ENCODE assay signal across 24 mouse cellular contexts in the genomic region with DNA sequence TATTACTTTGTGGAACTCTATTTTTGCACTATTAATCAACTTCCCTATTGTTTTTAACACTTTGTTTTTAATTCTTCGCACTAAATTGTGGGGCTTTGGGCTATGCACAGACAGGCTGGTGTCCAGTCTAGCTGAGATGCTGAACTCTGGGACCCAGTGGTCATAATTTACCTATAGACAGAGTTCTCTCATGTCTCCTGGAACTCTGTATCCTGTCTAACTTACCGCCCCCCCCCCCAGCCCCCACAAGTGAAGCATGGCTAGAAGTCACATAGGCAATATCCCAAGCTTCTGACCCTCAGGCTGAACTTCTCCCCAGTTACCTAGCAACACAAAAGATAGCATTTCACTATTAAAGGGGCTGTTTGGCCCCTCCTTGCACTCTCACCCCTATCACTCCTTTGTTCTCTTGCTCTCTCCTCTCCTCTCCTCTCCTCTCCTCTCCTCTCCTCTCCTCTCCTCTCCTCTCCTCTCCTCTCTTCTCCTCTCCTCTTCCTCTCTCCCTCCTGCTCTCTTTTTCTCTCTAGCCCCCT. TPM values are rescaled to one million over a fixed set of nuclear protein-coding genes. Genes with fewer than 3 reads are reported as not detected.
"Had no signal": no experiment of that assay in that cellular context is flagged by ENCODE, and none has a peak within 500 bp of the region (broad histone marks: within the 10 kb centered on the region; RNA-seq: fewer than 3 reads in every experiment).

No protein-coding gene starts in this region.

RNA-seq across cellular contexts. Expression of a gene that starts 54.7 kb away (rescaled TPM):
- polyA plus RNA-seq: heart, embryonic 10.5 days; heart, embryonic 11.5 days; heart, embryonic 12.5 days; heart, embryonic 13.5 days; heart, embryonic 14.5 days; heart, embryonic 15.5 days; heart, embryonic 16.5 days; heart, postnatal 0 days; hindbrain, embryonic 10.5 days; hindbrain, embryonic 11.5 days; hindbrain, embryonic 12.5 days; hindbrain, embryonic 13.5 days; hindbrain, embryonic 14.5 days; hindbrain, embryonic 15.5 days; hindbrain, embryonic 16.5 days; hindbrain, postnatal 0 days; inflammation-experienced regulatory T-cells, adult 6 months; intestine, embryonic 14.5 days; intestine, embryonic 15.5 days; intestine, embryonic 16.5 days; intestine, postnatal 0 days; kidney, adult 2 months; kidney, postnatal 0 days; large intestine, adult 2 months had no signal
